In genomic region chr1:153697581-153698251, GRCm38 (mm10) we compare ENCODE assay signal across 14 mouse cellular contexts. TPM values are rescaled to one million over a fixed set of nuclear protein-coding genes. Genes with fewer than 3 reads are reported as not detected.
DNase-seq lines count a peak whose midpoint lies in the region; ATAC-seq and TF ChIP-seq lines count a peak whose summit lies in the region.
"Had no signal": no experiment of that assay in that cellular context is flagged by ENCODE, and none has a peak within 500 bp of the region (broad histone marks: within the 10 kb centered on the region; RNA-seq: fewer than 3 reads in every experiment).

No protein-coding gene starts in this region.

- H3K27me3 ChIP-seq in forebrain, embryonic 10.5 days (ENCODE audit: poor library complexity, severe bottlenecking), result peaks cover 10% of the 10 kb centered on the region; the same call in 1 of the 2 replicates
- H3K27me3 ChIP-seq in liver, postnatal 0 days (ENCODE audit: insufficient read depth, low read length), result no peaks in the 10 kb centered on the region

- TF ChIP-seq POLR2A in brain, embryonic 14.5 days (IDR thresholded peaks at IDR 0.05; ENCODE audit: borderline replicate concordance, extremely low read depth, insufficient read depth, insufficient read length, poor library complexity, severe bottlenecking), result no peak

- no peak for TF ChIP-seq EP300 in liver, postnatal 0 days (IDR thresholded peaks at IDR 0.05; ENCODE audit: low read depth)

- H3K36me3 ChIP-seq in forebrain, embryonic 10.5 days (replicated peaks), result peaks cover 6% of the 10 kb centered on the region; the same call in 1 of the 2 replicates
- no peaks in the 10 kb centered on the region for H3K36me3 ChIP-seq in liver, postnatal 0 days (replicated peaks; ENCODE audit: insufficient read depth, low read length)

- peak; percentile 29 for DNase-seq in left cerebral cortex, postnatal 4 days
- DNase-seq in left cerebral cortex, adult 9 months (ENCODE audit: low spot score in 2 of 2), result no peak
- peak; percentile 22 for DNase-seq in brain, embryonic 14.5 days (ENCODE audit: low read depth)
- no peak for DNase-seq in forebrain, embryonic 10.5 days (ENCODE audit: extremely low spot score, low spot score)
- DNase-seq in liver, postnatal 0 days, result peak; percentile 72
- no peak for DNase-seq in right cerebral cortex, postnatal 10 days (ENCODE audit: low spot score in 2 of 2)
- DNase-seq in lung, postnatal 4 days, result no peak
- DNase-seq: heart, postnatal 14 days; thymus, postnatal 4 days had no signal

- no peak overlapping the region for H3K9ac ChIP-seq in liver, postnatal 0 days (replicated peaks)

- WGBS in forebrain, embryonic 10.5 days, result 81% methylated on average over 16 of the region's 16 CpGs
- 70% methylated on average over 16 of the region's 16 CpGs for WGBS in liver, postnatal 0 days (ENCODE audit: insufficient replicate concordance)

- H3K27ac ChIP-seq in forebrain, embryonic 10.5 days, result peak overlapping the region; percentile 44; the same call in 1 of the 2 replicates
- H3K27ac ChIP-seq in liver, postnatal 0 days (ENCODE audit: low read depth), result peak overlapping the region; percentile 83
- H3K27ac ChIP-seq: macrophage had no signal

- TF ChIP-seq CTCF in brain, embryonic 14.5 days (IDR thresholded peaks at IDR 0.05; ENCODE audit: borderline replicate concordance, extremely low read depth, insufficient read depth, insufficient read length), result no peak
- peak; percentile 29; the same call in 1 of the 2 replicates for TF ChIP-seq CTCF in liver, postnatal 0 days (IDR thresholded peaks at IDR 0.05; ENCODE audit: low read depth)

- no peak overlapping the region for H3K4me3 ChIP-seq in forebrain, embryonic 10.5 days
- no peak overlapping the region for H3K4me3 ChIP-seq in liver, postnatal 0 days (ENCODE audit: low read depth, low read length)

- no peaks in the 10 kb centered on the region for H3K9me3 ChIP-seq in forebrain, embryonic 10.5 days
- no peaks in the 10 kb centered on the region for H3K9me3 ChIP-seq in liver, postnatal 0 days (ENCODE audit: low read length)

- intact Hi-C loops in left cerebral cortex, postnatal 4 days (cut with DNase I), result no loop called here

- ATAC-seq in liver, postnatal 0 days, result peak; percentile 87
- ATAC-seq in inflammation-experienced regulatory T-cells, adult 6 months, result no peak
- ATAC-seq: CD4-positive, CD25-positive, alpha-beta regulatory T cell, adult 4 months; intestine, postnatal 0 days had no signal

- H3K4me1 ChIP-seq in forebrain, embryonic 10.5 days, result peaks cover 36% of the 10 kb centered on the region
- H3K4me1 ChIP-seq in liver, postnatal 0 days (ENCODE audit: insufficient read depth), result peaks cover 33% of the 10 kb centered on the region

- H3K4me2 ChIP-seq in liver, postnatal 0 days (ENCODE audit: low read depth, low read length), result no peak overlapping the region

RNA-seq across cellular contexts. Expression of gene Rgs16, which starts 42.4 kb away (rescaled TPM):
- total RNA-seq in left cerebral cortex, postnatal 4 days (2021), result 1 to 10 TPM; 7.2 to 7.8 TPM
- polyA plus RNA-seq in brain, embryonic 14.5 days (2012; rRNA removed), result 22.8 and 35.5 TPM in 2 replicates
- 26.2 and 31.0 TPM in 2 replicates for polyA plus RNA-seq in forebrain, embryonic 10.5 days (2016; fragmentation: Nextera tagmentation; extraction: Ambion mirVana)
- polyA plus RNA-seq in liver, postnatal 0 days (2015; fragmentation: Nextera tagmentation; extraction: Ambion mirVana), result 15.8 and 22.9 TPM in 2 replicates
- 10 to 100 TPM; 19.8 to 37.6 (median 35.0) TPM for polyA plus RNA-seq in inflammation-experienced regulatory T-cells, adult 6 months (2017; shearing (Covaris generic))
- total RNA-seq: granulocyte monocyte progenitor cell, adult 5-6 weeks had no signal

RNA-seq across cellular contexts. Expression of gene Rgs8, which starts 44.9 kb away (rescaled TPM):
- 10 to 100 TPM; 22.2 to 27.3 TPM for total RNA-seq in left cerebral cortex, postnatal 4 days (2021)
- polyA plus RNA-seq in brain, embryonic 14.5 days (2012; rRNA removed), result 31.1 and 46.2 TPM in 2 replicates
- 9.1 and 9.6 TPM in 2 replicates for polyA plus RNA-seq in forebrain, embryonic 10.5 days (2016; fragmentation: Nextera tagmentation; extraction: Ambion mirVana)
- 0.05 TPM in 1 of 2 replicates, not detected in the other for polyA plus RNA-seq in liver, postnatal 0 days (2015; fragmentation: Nextera tagmentation; extraction: Ambion mirVana)
- under 1 TPM; 0.35 to 0.68 (median 0.36) TPM for polyA plus RNA-seq in inflammation-experienced regulatory T-cells, adult 6 months (2017; shearing (Covaris generic))
- total RNA-seq: heart, postnatal 14 days had no signal
- polyA plus RNA-seq: macrophage had no signal

RNA-seq across cellular contexts. Expression of gene Rnasel, which starts 51.5 kb away (rescaled TPM):
- 10 to 100 TPM; 33.7 to 34.4 TPM for total RNA-seq in left cerebral cortex, postnatal 4 days (2021)
- polyA plus RNA-seq in brain, embryonic 14.5 days (2012; rRNA removed), result 59.5 and 78.4 TPM in 2 replicates
- 7.4 and 7.7 TPM in 2 replicates for polyA plus RNA-seq in forebrain, embryonic 10.5 days (2016; fragmentation: Nextera tagmentation; extraction: Ambion mirVana)
- polyA plus RNA-seq in liver, postnatal 0 days (2015; fragmentation: Nextera tagmentation; extraction: Ambion mirVana), result 13.9 and 15.7 TPM in 2 replicates
- polyA plus RNA-seq in inflammation-experienced regulatory T-cells, adult 6 months (2017; shearing (Covaris generic)), result 10 to 100 TPM; 38.2 to 49.4 (median 41.8) TPM

Comparison
In these comparisons a context has a peak if more than half of its experiments do, and no peak if none do; other contexts are left out.
1. DNase-seq: peak in left cerebral cortex, postnatal 4 days (single experiment), brain, embryonic 14.5 days (single experiment) and liver, postnatal 0 days (single experiment); none in left cerebral cortex, adult 9 months (0 of 2), forebrain, embryonic 10.5 days (single experiment), right cerebral cortex, postnatal 10 days (0 of 2) and lung, postnatal 4 days (0 of 2).